Mouse (Mus musculus): ENCODE results near the gene Zbtb34. TPM values are rescaled to one million over a fixed set of nuclear protein-coding genes. Genes with fewer than 3 reads are reported as not detected.

The Zbtb34 gene
- polyA plus RNA-seq, 1 experiment from 2014 or later, result 10.8 TPM

DNA sequence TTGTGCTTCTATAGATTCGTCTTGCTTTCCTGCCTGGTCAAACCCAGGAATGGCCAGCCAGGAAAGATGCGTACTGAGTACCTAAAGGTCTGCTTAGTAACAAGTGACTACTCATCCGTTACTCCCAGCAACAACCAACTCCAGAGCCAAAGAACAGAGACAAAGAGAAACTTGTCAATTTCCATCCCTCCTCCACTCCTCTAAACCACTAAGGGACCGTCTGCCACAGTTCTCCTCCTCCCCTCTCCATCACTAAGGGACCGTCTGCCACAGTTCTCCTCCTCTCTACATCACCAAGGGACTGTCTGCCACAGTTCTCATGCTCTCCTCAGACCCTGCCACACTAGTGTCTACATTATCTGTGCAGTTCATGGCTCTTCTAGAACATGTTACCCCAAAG is 34.1 kb upstream of the Zbtb34 start:
- TF ChIP-seq CTCF (IDR thresholded peaks at IDR 0.05; ENCODE audit: low read depth), result no peak
- Histone ChIP-seq H3K9me3 (ENCODE audit: low read depth, low read length) (no peaks in the 10 kb centered on the region), H3K27ac (ENCODE audit: low read depth) (no peak overlapping the region), H3K27me3 (ENCODE audit: insufficient read depth, low read length) (no peaks in the 10 kb centered on the region), H3K4me2 (no peak overlapping the region), H3K9ac (no peak overlapping the region), H3K36me3 (ENCODE audit: insufficient read depth) (peaks cover 27% of the 10 kb centered on the region), H3K4me1 (ENCODE audit: insufficient read depth) (peaks cover 7% of the 10 kb centered on the region), H3K4me3 (ENCODE audit: low read depth, low read length) (no peak overlapping the region)
- DNase-seq, result no peak
- ATAC-seq (ENCODE audit: insufficient read depth), result no peak
- 81% methylated on average over 5 of the region's 5 CpGs for WGBS

DNA sequence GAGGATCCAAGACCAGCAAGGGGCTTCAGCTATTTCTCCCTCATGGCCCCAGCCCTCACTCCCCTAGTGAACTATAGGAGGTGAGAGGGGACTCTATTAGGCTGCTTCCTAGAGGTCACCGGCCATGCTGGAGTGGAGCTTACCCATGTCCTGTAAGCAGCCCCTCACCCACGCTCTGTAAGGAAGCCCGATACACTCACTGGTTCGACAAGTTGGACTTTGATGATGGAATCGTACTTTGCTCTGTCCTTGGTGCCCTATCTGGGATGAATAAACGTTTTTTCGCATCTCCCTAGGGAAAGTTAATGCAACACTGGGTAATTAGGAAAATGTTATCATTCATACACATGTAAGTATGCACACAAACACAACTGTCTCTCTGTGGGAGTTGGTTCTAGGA is 30.9 kb upstream of the Zbtb34 start:
- Histone ChIP-seq H3K4me1 (ENCODE audit: insufficient read depth) (peaks cover 1% of the 10 kb centered on the region), H3K27me3 (ENCODE audit: insufficient read depth, low read length) (no peaks in the 10 kb centered on the region), H3K9me3 (ENCODE audit: low read depth, low read length) (no peaks in the 10 kb centered on the region), H3K4me3 (ENCODE audit: low read depth, low read length) (no peak overlapping the region), H3K9ac (no peak overlapping the region), H3K36me3 (ENCODE audit: insufficient read depth) (peaks cover 39% of the 10 kb centered on the region), H3K4me2 (no peak overlapping the region), H3K27ac (ENCODE audit: low read depth) (no peak overlapping the region)
- no peak for TF ChIP-seq CTCF (IDR thresholded peaks at IDR 0.05; ENCODE audit: low read depth)
- 84% methylated on average over 7 of the region's 7 CpGs for WGBS
- ATAC-seq (ENCODE audit: insufficient read depth) (no peak), DNase-seq (no peak)

GRCm38 (mm10) chr2:33461066-33461465 is 29.9 kb upstream of the Zbtb34 start:
- no peaks in the 10 kb centered on the region for H3K27me3 ChIP-seq (ENCODE audit: insufficient read depth, low read length)
- no peaks in the 10 kb centered on the region for H3K4me1 ChIP-seq (ENCODE audit: insufficient read depth)
- H3K4me3 ChIP-seq (ENCODE audit: low read depth, low read length), result no peak overlapping the region
- H3K9me3 ChIP-seq (ENCODE audit: low read depth, low read length), result no peaks in the 10 kb centered on the region
- no peak overlapping the region for H3K9ac ChIP-seq
- ATAC-seq (ENCODE audit: insufficient read depth), result no peak
- no peak overlapping the region for H3K27ac ChIP-seq (ENCODE audit: low read depth)
- peaks cover 37% of the 10 kb centered on the region for H3K36me3 ChIP-seq (ENCODE audit: insufficient read depth)
- H3K4me2 ChIP-seq, result no peak overlapping the region
- no peak for DNase-seq
- 90% methylated on average over 1 of the region's 1 CpGs for WGBS
- no peak for TF ChIP-seq CTCF (IDR thresholded peaks at IDR 0.05; ENCODE audit: low read depth)

GRCm38 (mm10) chr2:33459660-33460059 is 28.5 kb upstream of the Zbtb34 start:
- peaks cover 42% of the 10 kb centered on the region for H3K36me3 ChIP-seq (ENCODE audit: insufficient read depth)
- no peak for TF ChIP-seq CTCF (IDR thresholded peaks at IDR 0.05; ENCODE audit: low read depth)
- H3K4me2 ChIP-seq, result no peak overlapping the region
- no peak for ATAC-seq (ENCODE audit: insufficient read depth)
- no peak overlapping the region for H3K4me3 ChIP-seq (ENCODE audit: low read depth, low read length)
- DNase-seq, result no peak
- H3K27ac ChIP-seq (ENCODE audit: low read depth), result no peak overlapping the region
- H3K9me3 ChIP-seq (ENCODE audit: low read depth, low read length), result no peaks in the 10 kb centered on the region
- no peak overlapping the region for H3K9ac ChIP-seq
- no peaks in the 10 kb centered on the region for H3K27me3 ChIP-seq (ENCODE audit: insufficient read depth, low read length)
- WGBS, result 82% methylated on average over 4 of the region's 4 CpGs
- H3K4me1 ChIP-seq (ENCODE audit: insufficient read depth), result no peaks in the 10 kb centered on the region

- DNase-seq (no peak), ATAC-seq (ENCODE audit: insufficient read depth) (no peak)
- WGBS, result 63% methylated on average over 3 of the region's 3 CpGs
- no peaks in the 10 kb centered on the region for H3K4me1 ChIP-seq (ENCODE audit: insufficient read depth)
- H3K4me3 ChIP-seq (ENCODE audit: low read depth, low read length), result no peak overlapping the region
- H3K4me2 ChIP-seq, result no peak overlapping the region
- no peaks in the 10 kb centered on the region for H3K27me3 ChIP-seq (ENCODE audit: insufficient read depth, low read length)
- no peak overlapping the region for H3K9ac ChIP-seq
- H3K9me3 ChIP-seq (ENCODE audit: low read depth, low read length), result no peaks in the 10 kb centered on the region
- peaks cover 54% of the 10 kb centered on the region for H3K36me3 ChIP-seq (ENCODE audit: insufficient read depth)
- no peak overlapping the region for H3K27ac ChIP-seq (ENCODE audit: low read depth)
- TF ChIP-seq CTCF (IDR thresholded peaks at IDR 0.05; ENCODE audit: low read depth), result no peak
These were observed 25.6 kb upstream of the Zbtb34 start for GRCm38 (mm10) chr2:33456696-33457095.

DNA sequence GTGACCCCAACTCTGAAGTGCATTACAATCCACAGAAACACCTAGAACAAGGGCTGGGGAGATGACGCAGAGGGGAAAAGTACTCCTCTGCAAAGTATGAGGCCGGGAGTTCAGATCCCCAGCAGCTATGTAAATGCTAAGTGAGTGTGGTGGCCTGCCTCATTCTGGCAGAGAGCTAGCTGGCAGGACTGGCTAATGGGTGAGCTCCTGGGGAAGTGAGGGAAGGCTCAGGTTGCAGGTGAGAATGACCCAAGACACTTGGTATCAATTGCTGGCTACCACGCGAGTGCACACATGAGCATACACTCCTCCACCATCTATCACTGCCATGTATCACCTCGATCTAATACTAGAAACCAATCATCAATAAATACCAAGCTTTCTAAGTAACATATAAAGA is 25.1 kb upstream of the Zbtb34 start:
- H3K4me3 ChIP-seq (ENCODE audit: low read depth, low read length), result no peak overlapping the region
- H3K4me2 ChIP-seq, result no peak overlapping the region
- WGBS, result 93% methylated on average over 5 of the region's 5 CpGs
- no peak for TF ChIP-seq CTCF (IDR thresholded peaks at IDR 0.05; ENCODE audit: low read depth)
- H3K27me3 ChIP-seq (ENCODE audit: insufficient read depth, low read length), result no peaks in the 10 kb centered on the region
- H3K9me3 ChIP-seq (ENCODE audit: low read depth, low read length), result no peaks in the 10 kb centered on the region
- H3K9ac ChIP-seq, result no peak overlapping the region
- no peak for ATAC-seq (ENCODE audit: insufficient read depth)
- H3K36me3 ChIP-seq (ENCODE audit: insufficient read depth), result peaks cover 55% of the 10 kb centered on the region
- H3K4me1 ChIP-seq (ENCODE audit: insufficient read depth), result no peaks in the 10 kb centered on the region
- no peak for DNase-seq
- H3K27ac ChIP-seq (ENCODE audit: low read depth), result no peak overlapping the region

- H3K27ac ChIP-seq (ENCODE audit: low read depth), result no peak overlapping the region
- WGBS, result 80% methylated on average over 3 of the region's 3 CpGs
- H3K4me1 ChIP-seq (ENCODE audit: insufficient read depth), result no peaks in the 10 kb centered on the region
- H3K9me3 ChIP-seq (ENCODE audit: low read depth, low read length), result no peaks in the 10 kb centered on the region
- TF ChIP-seq CTCF (IDR thresholded peaks at IDR 0.05; ENCODE audit: low read depth), result no peak
- peaks cover 60% of the 10 kb centered on the region for H3K36me3 ChIP-seq (ENCODE audit: insufficient read depth)
- H3K9ac ChIP-seq, result no peak overlapping the region
- DNase-seq (no peak), ATAC-seq (ENCODE audit: insufficient read depth) (no peak)
- H3K27me3 ChIP-seq (ENCODE audit: insufficient read depth, low read length), result no peaks in the 10 kb centered on the region
- H3K4me2 ChIP-seq, result no peak overlapping the region
- no peak overlapping the region for H3K4me3 ChIP-seq (ENCODE audit: low read depth, low read length)
These were observed 24.2 kb upstream of the Zbtb34 start for GRCm38 (mm10) chr2:33455350-33455749.

DNA sequence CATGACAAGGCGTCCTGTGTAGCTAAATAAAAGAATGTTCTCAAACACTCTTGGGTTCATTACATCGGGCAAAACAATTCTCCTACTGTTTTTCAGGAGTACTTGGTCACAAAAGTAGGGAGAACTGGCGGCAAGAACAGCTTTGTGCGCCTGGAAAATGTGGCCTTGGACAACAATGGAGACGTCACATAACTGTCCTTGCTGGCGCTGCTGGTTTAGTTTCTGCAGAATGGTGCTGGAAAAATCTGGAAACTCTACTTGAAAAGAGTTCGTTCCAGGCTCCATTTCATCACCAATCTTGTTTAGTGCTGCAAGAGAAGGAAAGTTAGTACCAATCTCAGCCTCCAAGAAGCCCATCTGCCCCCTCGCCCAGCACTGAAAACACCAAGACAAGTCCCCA is 23.7 kb upstream of the Zbtb34 start:
- 90% methylated on average over 8 of the region's 8 CpGs for WGBS
- no peak for TF ChIP-seq CTCF (IDR thresholded peaks at IDR 0.05; ENCODE audit: low read depth)
- no peak overlapping the region for H3K9ac ChIP-seq
- no peaks in the 10 kb centered on the region for H3K9me3 ChIP-seq (ENCODE audit: low read depth, low read length)
- H3K27ac ChIP-seq (ENCODE audit: low read depth), result no peak overlapping the region
- DNase-seq (no peak), ATAC-seq (ENCODE audit: insufficient read depth) (no peak)
- no peak overlapping the region for H3K4me2 ChIP-seq
- H3K27me3 ChIP-seq (ENCODE audit: insufficient read depth, low read length), result no peaks in the 10 kb centered on the region
- peaks cover 63% of the 10 kb centered on the region for H3K36me3 ChIP-seq (ENCODE audit: insufficient read depth)
- no peak overlapping the region for H3K4me3 ChIP-seq (ENCODE audit: low read depth, low read length)
- no peaks in the 10 kb centered on the region for H3K4me1 ChIP-seq (ENCODE audit: insufficient read depth)
